Mouse (Mus musculus) left cerebral cortex, adult 2 months (tissue): ENCODE measurements around the gene Ppp3ca. TPM values are rescaled to one million over a fixed set of nuclear protein-coding genes. Genes with fewer than 3 reads are reported as not detected.

Experiments used
- DNase-seq, 2 experiments: peaks; one replicate each; pipeline ENCODE4 v3.0.0; 2021 to 2022; ENCODE audit warnings: low spot score in 2 of 2, mixed read lengths in 1 of 2; ENCODE audit errors: extremely low spot score in 1 of 2
- H3K27ac ChIP-seq: fragments of 200-600 bp; 2 replicates; pipeline ENCODE4 v1.8.1; 2022
- H3K4me3 ChIP-seq: fragments of 200-600 bp; 2 replicates; pipeline ENCODE4 v1.8.1; 2022
- CTCF ChIP-seq: fragments of 200-600 bp; IDR thresholded peaks from 2 replicates; pipeline ENCODE4 v1.8.1; 2022; ENCODE audit warnings: antibody characterized with exemption, mild to moderate bottlenecking, moderate library complexity
- intact Hi-C: fragments of 180-260 bp; cut with DNase I; formaldehyde crosslinking; loops from one replicate; pipeline ENCODE4 v1.15.1; 2025
- total RNA-seq, 2 experiments: library from RNA; stranded (reverse); gene quantifications; 2 replicates each; pipeline ENCODE4 v1.2.3; 2021

Ppp3ca gene
- total RNA-seq, 2 experiments from 2014 or later: 868 to 887 TPM

DNA sequence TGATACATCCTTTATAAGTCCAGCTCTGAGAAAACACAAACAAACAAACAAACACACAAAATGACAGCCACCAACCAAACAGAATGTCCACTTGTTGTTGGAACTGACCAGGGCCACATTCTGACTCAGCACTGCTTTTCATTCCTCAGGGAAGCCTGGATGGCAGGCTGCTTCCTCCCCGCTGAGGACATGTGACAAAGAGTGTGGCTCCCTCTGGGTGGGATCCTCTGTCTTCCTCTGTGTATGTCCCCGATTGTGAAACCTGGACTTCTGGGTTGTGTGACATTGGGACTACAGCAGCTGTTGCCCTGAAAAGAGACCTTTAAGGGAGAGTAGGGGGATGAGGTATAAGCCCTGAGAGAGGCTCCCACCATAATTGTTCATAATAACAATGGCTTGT, 80.0 kb downstream of the Ppp3ca start:
- Histone ChIP-seq H3K27ac (no peak overlapping the region), H3K4me3 (no peak overlapping the region)
- no peak for TF ChIP-seq CTCF
- intact Hi-C loops: no loop called here
- no peak for DNase-seq

GRCm38 (mm10) chr3:136752126-136752716, 82.3 kb downstream of the Ppp3ca start:
- no peak overlapping the region for H3K27ac ChIP-seq
- intact Hi-C loops: no loop called here

GRCm38 (mm10) chr3:136756137-136756536, 86.2 kb downstream of the Ppp3ca start:
- Histone ChIP-seq H3K4me3 (no peak overlapping the region), H3K27ac (no peak overlapping the region)
- no peak for DNase-seq
- TF ChIP-seq CTCF: no peak
- intact Hi-C loops: no loop called here

More at GRCm38 (mm10) chr3:136752126-136752716, 82.3 kb downstream of the Ppp3ca start:
- no peak for DNase-seq
- no peak for TF ChIP-seq CTCF
- no peak overlapping the region for H3K4me3 ChIP-seq

DNA sequence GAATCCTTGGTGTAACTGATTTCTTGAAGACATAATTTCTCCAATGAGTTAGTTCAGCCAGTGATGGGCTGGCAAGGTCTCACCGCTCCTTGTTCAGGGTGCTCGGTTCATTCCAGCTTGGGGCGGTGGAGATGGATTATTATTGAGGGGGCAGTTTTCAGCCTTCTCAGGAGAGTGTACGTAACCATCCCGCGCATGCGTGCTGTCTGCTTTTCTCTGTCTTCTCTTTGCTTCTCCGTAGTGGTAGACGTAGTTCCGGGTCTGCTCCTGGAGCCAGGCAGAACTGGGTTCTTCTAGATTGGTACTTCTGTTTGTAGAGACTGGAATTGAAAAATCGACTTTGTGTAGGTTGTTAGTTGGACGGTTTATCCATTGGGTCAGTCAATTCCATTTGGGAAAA, 89.5 kb downstream of the Ppp3ca start:
- no peak overlapping the region for H3K4me3 ChIP-seq
- intact Hi-C loops: no loop called here
- H3K27ac ChIP-seq: no peak overlapping the region
- TF ChIP-seq CTCF: no peak
- no peak for DNase-seq

DNA sequence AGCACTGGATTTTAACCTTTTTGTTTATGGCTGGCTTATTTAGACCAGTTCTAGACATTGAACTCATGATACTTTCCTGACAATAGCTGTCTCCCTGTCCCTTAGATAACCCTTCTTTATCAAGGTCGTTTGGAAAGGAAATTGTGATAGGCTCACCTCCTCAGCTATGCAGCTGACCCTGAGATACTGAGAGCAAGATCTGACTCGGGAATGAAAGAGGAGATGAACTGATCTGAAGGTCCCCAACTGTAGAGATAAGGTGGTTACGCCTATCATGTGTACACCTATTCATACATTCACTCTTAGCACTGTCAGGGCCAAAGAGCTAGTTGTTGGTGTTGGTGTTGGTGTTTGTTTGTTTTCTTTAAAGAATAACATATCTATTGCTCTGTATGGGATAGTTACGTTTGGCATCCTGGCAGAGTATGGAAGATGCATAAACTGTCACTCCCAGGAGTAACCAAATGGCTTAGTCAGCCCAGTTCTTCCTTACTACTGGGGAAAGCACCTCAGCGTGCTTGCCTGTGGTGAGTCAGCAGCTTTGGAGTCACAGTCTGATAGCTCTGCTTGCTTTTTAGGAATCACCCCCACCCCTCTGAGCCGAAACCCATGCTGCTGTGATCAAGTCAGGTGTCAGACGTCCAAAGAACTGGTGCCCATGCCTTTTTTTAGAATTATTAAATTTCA, 91.5 kb downstream of the Ppp3ca start:
- DNase-seq: no peak
- H3K27ac ChIP-seq: no peak overlapping the region
- intact Hi-C loops: no loop called here
- TF ChIP-seq CTCF: no peak
- no peak overlapping the region for H3K4me3 ChIP-seq

DNA sequence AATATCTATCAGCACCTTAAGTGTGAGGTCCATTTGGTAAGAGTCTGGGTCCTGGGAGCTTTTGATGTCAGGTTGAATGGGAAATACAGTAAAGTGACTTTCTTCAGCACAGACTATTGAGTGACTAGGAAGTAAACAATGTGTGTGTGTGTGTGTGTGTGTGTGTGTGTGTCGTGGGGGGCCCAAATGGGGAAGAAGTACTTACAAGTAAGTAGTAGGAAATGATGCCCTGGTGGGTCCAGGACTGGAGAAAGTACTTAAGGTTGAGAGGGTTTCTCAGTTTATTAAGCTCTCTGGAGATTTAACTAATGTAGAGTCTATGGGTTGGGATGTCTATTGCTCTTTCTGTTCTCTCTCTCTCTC, 92.0 kb downstream of the Ppp3ca start:
- H3K27ac ChIP-seq: no peak overlapping the region
- intact Hi-C loops: no loop called here
- H3K4me3 ChIP-seq: no peak overlapping the region
- no peak for TF ChIP-seq CTCF
- DNase-seq: no peak

- Histone ChIP-seq H3K27ac (no peak overlapping the region), H3K4me3 (no peak overlapping the region)
- intact Hi-C loops: no loop called here
- no peak for TF ChIP-seq CTCF
- no peak for DNase-seq
Observed at GRCm38 (mm10) chr3:136763717-136764270, 93.9 kb downstream of the Ppp3ca start.

- TF ChIP-seq CTCF: no peak
- no peak for DNase-seq
- Histone ChIP-seq H3K4me3 (no peak overlapping the region), H3K27ac (no peak overlapping the region; the same call in 1 of the 2 replicates)
- intact Hi-C loops: no loop called here
Observed at GRCm38 (mm10) chr3:136765569-136765968, 95.6 kb downstream of the Ppp3ca start.

GRCm38 (mm10) chr3:136768775-136769485, 99.0 kb downstream of the Ppp3ca start:
- intact Hi-C loops: no loop called here
- no peak for DNase-seq
- H3K27ac ChIP-seq: peak overlapping the region; percentile 67
- no peak for TF ChIP-seq CTCF
- H3K4me3 ChIP-seq: no peak overlapping the region

DNA sequence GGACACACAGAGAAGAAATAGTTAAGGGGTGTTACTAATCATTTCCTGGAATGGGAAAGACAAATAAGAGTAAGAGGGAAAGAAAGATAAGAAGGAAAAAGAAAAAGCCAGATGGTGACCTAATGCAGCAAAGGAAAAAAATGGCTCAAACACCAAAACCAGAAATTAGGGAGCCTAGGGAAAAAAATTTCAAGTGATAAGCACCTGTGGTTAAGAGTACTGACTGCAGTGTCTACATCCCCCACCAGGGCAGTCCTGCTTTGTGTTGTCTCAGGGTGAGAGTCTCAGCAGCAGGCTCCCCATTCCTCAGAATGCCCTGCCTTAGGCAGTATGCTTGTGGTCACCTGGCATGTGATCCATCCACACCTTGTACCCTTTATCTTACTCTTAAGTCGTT, 99.6 kb downstream of the Ppp3ca start:
- TF ChIP-seq CTCF: peak; percentile 3; the same call in 1 of the 2 replicates
- Histone ChIP-seq H3K27ac (peak overlapping the region; percentile 67), H3K4me3 (no peak overlapping the region)
- DNase-seq: no peak
- intact Hi-C loops: no loop called here

DNA sequence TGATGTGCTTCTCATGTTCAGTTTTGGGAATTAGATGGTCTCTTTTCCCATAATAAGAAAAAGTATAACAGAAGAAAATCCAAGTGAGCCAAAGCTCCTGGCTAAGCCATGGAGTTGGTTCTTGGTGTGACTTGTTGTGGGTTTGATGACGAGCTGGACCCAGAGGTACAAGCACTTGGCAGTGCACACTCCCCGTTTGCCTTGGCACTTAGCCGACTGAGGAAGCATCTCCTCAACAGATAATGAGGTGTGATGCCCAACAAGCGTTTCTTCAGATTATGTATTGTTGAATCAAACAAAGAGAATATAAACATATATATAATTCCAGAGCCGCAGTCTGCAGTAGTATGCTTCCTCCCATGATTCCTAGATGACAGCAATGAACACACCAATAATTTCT, 101.8 kb downstream of the Ppp3ca start:
- intact Hi-C loops: no loop called here
- Histone ChIP-seq H3K4me3 (no peak overlapping the region), H3K27ac (no peak overlapping the region)
- no peak for DNase-seq
- no peak for TF ChIP-seq CTCF

GRCm38 (mm10) chr3:136773217-136773616, 103.3 kb downstream of the Ppp3ca start:
- Histone ChIP-seq H3K27ac (no peak overlapping the region), H3K4me3 (no peak overlapping the region)
- no peak for TF ChIP-seq CTCF
- intact Hi-C loops: no loop called here
- DNase-seq: no peak
